Mouse (Mus musculus): Measurements from ENCODE around the gene Men1.

GRCm38 (mm10) chr19:6343996-6344395 is 9.2 kb downstream of the Men1 start:
- TF ChIP-seq CTCF (IDR thresholded peaks at IDR 0.05; ENCODE audit: extremely low read depth, insufficient read depth, low read length) (no peak), POLR2A (IDR thresholded peaks at IDR 0.05; ENCODE audit: extremely low read depth, insufficient read depth, low read length) (no peak)

Measured in cortical plate, adult 2 months (tissue).